Mouse (Mus musculus): ENCODE results near the gene Tmem140. TPM values are rescaled to one million over a fixed set of nuclear protein-coding genes. Genes with fewer than 3 reads are reported as not detected.

Gene Tmem140
- polyA plus RNA-seq, 1 experiment from 2014 or later = 1.4 TPM

GRCm38 (mm10) chr6:34868507-34869217 lies 5.7 kb downstream of the Tmem140 start:
- WGBS = 91% methylated on average over 20 of the region's 20 CpGs
- Histone ChIP-seq H3K4me3 (no peak overlapping the region), H3K4me2 (no peak overlapping the region), H3K9me3 (replicated peaks) (no peaks in the 10 kb centered on the region), H3K4me1 (no peaks in the 10 kb centered on the region), H3K36me3 (ENCODE audit: poor library complexity, severe bottlenecking) (0 out of 2 replicates have a peak, but pooled peaks cover 2% of the 10 kb centered on the region), H3K9ac (no peak overlapping the region), H3K27me3 (no peaks in the 10 kb centered on the region), H3K27ac (no peak overlapping the region)
- ATAC-seq = no peak

- H3K9ac ChIP-seq = no peak overlapping the region
- H3K36me3 ChIP-seq (ENCODE audit: poor library complexity, severe bottlenecking) = peaks cover 9% of the 10 kb centered on the region; the same call in 1 of the 2 replicates
- H3K27ac ChIP-seq = no peak overlapping the region
- ATAC-seq = no peak
- H3K4me3 ChIP-seq = no peak overlapping the region
- H3K9me3 ChIP-seq (replicated peaks) = no peaks in the 10 kb centered on the region
- H3K4me2 ChIP-seq = no peak overlapping the region
- 89% methylated on average over 13 of the region's 13 CpGs for WGBS
- no peaks in the 10 kb centered on the region for H3K4me1 ChIP-seq
- H3K27me3 ChIP-seq = no peaks in the 10 kb centered on the region
These were observed 6.4 kb downstream of the Tmem140 start for GRCm38 (mm10) chr6:34869225-34869915.

GRCm38 (mm10) chr6:34870136-34870535 lies 7.2 kb downstream of the Tmem140 start:
- Histone ChIP-seq H3K9me3 (replicated peaks) (no peaks in the 10 kb centered on the region), H3K4me1 (no peaks in the 10 kb centered on the region), H3K4me2 (no peak overlapping the region), H3K9ac (no peak overlapping the region), H3K27ac (no peak overlapping the region), H3K36me3 (ENCODE audit: poor library complexity, severe bottlenecking) (peaks cover 11% of the 10 kb centered on the region; the same call in 1 of the 2 replicates), H3K4me3 (no peak overlapping the region), H3K27me3 (no peaks in the 10 kb centered on the region)
- no peak for ATAC-seq
- 88% methylated on average over 5 of the region's 5 CpGs for WGBS

GRCm38 (mm10) chr6:34870724-34871123 lies 7.8 kb downstream of the Tmem140 start:
- H3K4me2 ChIP-seq = no peak overlapping the region
- peaks cover 11% of the 10 kb centered on the region; the same call in 1 of the 2 replicates for H3K36me3 ChIP-seq (ENCODE audit: poor library complexity, severe bottlenecking)
- no peak overlapping the region for H3K4me3 ChIP-seq
- no peaks in the 10 kb centered on the region for H3K9me3 ChIP-seq (replicated peaks)
- H3K4me1 ChIP-seq = no peaks in the 10 kb centered on the region
- no peaks in the 10 kb centered on the region for H3K27me3 ChIP-seq
- no peak for ATAC-seq
- 83% methylated on average over 5 of the region's 5 CpGs for WGBS
- H3K9ac ChIP-seq = no peak overlapping the region
- H3K27ac ChIP-seq = no peak overlapping the region

- Histone ChIP-seq H3K4me1 (peaks cover 7% of the 10 kb centered on the region), H3K4me3 (no peak overlapping the region), H3K36me3 (ENCODE audit: poor library complexity, severe bottlenecking) (peaks cover 11% of the 10 kb centered on the region; the same call in 1 of the 2 replicates), H3K27me3 (no peaks in the 10 kb centered on the region), H3K4me2 (no peak overlapping the region), H3K9me3 (replicated peaks) (no peaks in the 10 kb centered on the region), H3K9ac (no peak overlapping the region), H3K27ac (no peak overlapping the region)
- ATAC-seq = no peak
- WGBS = 91% methylated on average over 7 of the region's 7 CpGs
These were observed 9.0 kb downstream of the Tmem140 start for GRCm38 (mm10) chr6:34871929-34872328.

GRCm38 (mm10) chr6:34872871-34873270 lies 9.9 kb downstream of the Tmem140 start:
- no peak overlapping the region for H3K4me2 ChIP-seq
- no peak overlapping the region for H3K9ac ChIP-seq
- H3K27me3 ChIP-seq = no peaks in the 10 kb centered on the region
- 94% methylated on average over 10 of the region's 10 CpGs for WGBS
- H3K9me3 ChIP-seq (replicated peaks) = no peaks in the 10 kb centered on the region
- ATAC-seq = no peak
- peaks cover 11% of the 10 kb centered on the region; the same call in 1 of the 2 replicates for H3K36me3 ChIP-seq (ENCODE audit: poor library complexity, severe bottlenecking)
- no peak overlapping the region for H3K4me3 ChIP-seq
- H3K4me1 ChIP-seq = peaks cover 12% of the 10 kb centered on the region
- no peak overlapping the region for H3K27ac ChIP-seq

GRCm38 (mm10) chr6:34874101-34874921 lies 11.4 kb downstream of the Tmem140 start:
- peaks cover 11% of the 10 kb centered on the region; the same call in 1 of the 2 replicates for H3K36me3 ChIP-seq (ENCODE audit: poor library complexity, severe bottlenecking)
- no peaks in the 10 kb centered on the region for H3K27me3 ChIP-seq
- no peaks in the 10 kb centered on the region for H3K9me3 ChIP-seq (replicated peaks)
- WGBS = 84% methylated on average over 21 of the region's 21 CpGs
- peaks cover 12% of the 10 kb centered on the region for H3K4me1 ChIP-seq
- no peak overlapping the region for H3K27ac ChIP-seq
- H3K9ac ChIP-seq = no peak overlapping the region
- ATAC-seq = no peak
- no peak overlapping the region for H3K4me3 ChIP-seq
- no peak overlapping the region for H3K4me2 ChIP-seq

GRCm38 (mm10) chr6:34875268-34875761 lies 12.4 kb downstream of the Tmem140 start:
- peaks cover 12% of the 10 kb centered on the region for H3K4me1 ChIP-seq
- H3K27ac ChIP-seq = no peak overlapping the region; the same call in 1 of the 2 replicates
- no peaks in the 10 kb centered on the region for H3K27me3 ChIP-seq
- peaks cover 16% of the 10 kb centered on the region for H3K36me3 ChIP-seq (ENCODE audit: poor library complexity, severe bottlenecking)
- H3K4me2 ChIP-seq = no peak overlapping the region
- no peaks in the 10 kb centered on the region for H3K9me3 ChIP-seq (replicated peaks)
- H3K9ac ChIP-seq = no peak overlapping the region
- H3K4me3 ChIP-seq = no peak overlapping the region
- WGBS = 92% methylated on average over 15 of the region's 15 CpGs
- no peak for ATAC-seq

- WGBS = 61% methylated on average over 12 of the region's 12 CpGs
- peaks cover 25% of the 10 kb centered on the region for H3K36me3 ChIP-seq (ENCODE audit: poor library complexity, severe bottlenecking)
- H3K27me3 ChIP-seq = no peaks in the 10 kb centered on the region
- ATAC-seq = no peak
- peak overlapping the region; percentile 73 for H3K4me2 ChIP-seq
- H3K27ac ChIP-seq = no peak overlapping the region
- 0 out of 2 replicates have a peak overlapping the region, but pooled peaks have one; percentile 75 for H3K4me3 ChIP-seq
- H3K9me3 ChIP-seq (replicated peaks) = no peaks in the 10 kb centered on the region
- H3K9ac ChIP-seq = 0 out of 2 replicates have a peak overlapping the region, but pooled peaks have one; percentile 88
- peaks cover 12% of the 10 kb centered on the region for H3K4me1 ChIP-seq
These were observed 13.3 kb downstream of the Tmem140 start for GRCm38 (mm10) chr6:34875966-34876834.

GRCm38 (mm10) chr6:34876835-34877156 lies 13.8 kb downstream of the Tmem140 start:
- peak overlapping the region; percentile 73 for H3K4me2 ChIP-seq
- H3K27me3 ChIP-seq = no peaks in the 10 kb centered on the region
- peak overlapping the region; percentile 88 for H3K9ac ChIP-seq
- H3K4me3 ChIP-seq = peak overlapping the region; percentile 75
- WGBS = 62% methylated on average over 2 of the region's 2 CpGs
- H3K27ac ChIP-seq = no peak overlapping the region
- H3K9me3 ChIP-seq (replicated peaks) = no peaks in the 10 kb centered on the region
- H3K4me1 ChIP-seq = peaks cover 12% of the 10 kb centered on the region
- no peak for ATAC-seq
- peaks cover 31% of the 10 kb centered on the region for H3K36me3 ChIP-seq (ENCODE audit: poor library complexity, severe bottlenecking)
